Mouse (Mus musculus): ENCODE measurements around the gene Agpat4. TPM values are rescaled to one million over a fixed set of nuclear protein-coding genes. Genes with fewer than 3 reads are reported as not detected.

Agpat4 gene
- polyA plus RNA-seq, 1 experiment = 35.2 TPM

DNA sequence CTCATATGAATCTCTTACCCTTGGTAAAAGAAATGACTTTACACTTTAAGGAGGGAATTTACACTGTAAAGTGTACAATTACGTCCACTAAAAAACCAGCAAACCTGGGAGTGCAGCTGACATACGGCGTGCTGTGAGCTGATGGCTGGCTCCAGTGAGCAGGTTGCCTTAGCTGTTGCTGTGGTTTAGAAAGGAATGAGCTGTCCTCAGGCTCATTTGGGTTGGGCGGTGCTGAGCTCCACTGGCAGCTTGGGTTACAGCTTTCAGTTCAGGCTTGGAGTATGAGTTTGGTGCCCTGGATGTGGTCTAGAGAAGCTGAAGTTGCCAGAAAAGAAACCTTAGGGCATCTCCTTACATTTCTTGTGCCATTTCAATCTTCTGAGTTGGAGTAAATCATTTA lies 44.3 kb downstream of the Agpat4 start:
- TF ChIP-seq CTCF (IDR thresholded peaks at IDR 0.05; ENCODE audit: borderline replicate concordance, extremely low read depth, insufficient read depth, insufficient read length) (no peak), POLR2A (IDR thresholded peaks at IDR 0.05; ENCODE audit: borderline replicate concordance, extremely low read depth, insufficient read depth, insufficient read length, poor library complexity, severe bottlenecking) (no peak)
- peak; percentile 29 for DNase-seq (ENCODE audit: low read depth)

- TF ChIP-seq CTCF (IDR thresholded peaks at IDR 0.05; ENCODE audit: borderline replicate concordance, extremely low read depth, insufficient read depth, insufficient read length) (no peak), POLR2A (IDR thresholded peaks at IDR 0.05; ENCODE audit: borderline replicate concordance, extremely low read depth, insufficient read depth, insufficient read length, poor library complexity, severe bottlenecking) (no peak)
- peak; percentile 68 for DNase-seq (ENCODE audit: low read depth)
These were observed 44.9 kb downstream of the Agpat4 start for GRCm38 (mm10) chr17:12163403-12163802.

- peak; percentile 24 for DNase-seq (ENCODE audit: low read depth)
- TF ChIP-seq CTCF (IDR thresholded peaks at IDR 0.05; ENCODE audit: borderline replicate concordance, extremely low read depth, insufficient read depth, insufficient read length) = no peak
- no peak for TF ChIP-seq POLR2A (IDR thresholded peaks at IDR 0.05; ENCODE audit: borderline replicate concordance, extremely low read depth, insufficient read depth, insufficient read length, poor library complexity, severe bottlenecking)
These were observed 45.4 kb downstream of the Agpat4 start for GRCm38 (mm10) chr17:12163903-12164302.

GRCm38 (mm10) chr17:12164507-12164906 lies 46.0 kb downstream of the Agpat4 start:
- TF ChIP-seq CTCF (IDR thresholded peaks at IDR 0.05; ENCODE audit: borderline replicate concordance, extremely low read depth, insufficient read depth, insufficient read length) (no peak), POLR2A (IDR thresholded peaks at IDR 0.05; ENCODE audit: borderline replicate concordance, extremely low read depth, insufficient read depth, insufficient read length, poor library complexity, severe bottlenecking) (no peak)
- DNase-seq (ENCODE audit: low read depth) = no peak

DNA sequence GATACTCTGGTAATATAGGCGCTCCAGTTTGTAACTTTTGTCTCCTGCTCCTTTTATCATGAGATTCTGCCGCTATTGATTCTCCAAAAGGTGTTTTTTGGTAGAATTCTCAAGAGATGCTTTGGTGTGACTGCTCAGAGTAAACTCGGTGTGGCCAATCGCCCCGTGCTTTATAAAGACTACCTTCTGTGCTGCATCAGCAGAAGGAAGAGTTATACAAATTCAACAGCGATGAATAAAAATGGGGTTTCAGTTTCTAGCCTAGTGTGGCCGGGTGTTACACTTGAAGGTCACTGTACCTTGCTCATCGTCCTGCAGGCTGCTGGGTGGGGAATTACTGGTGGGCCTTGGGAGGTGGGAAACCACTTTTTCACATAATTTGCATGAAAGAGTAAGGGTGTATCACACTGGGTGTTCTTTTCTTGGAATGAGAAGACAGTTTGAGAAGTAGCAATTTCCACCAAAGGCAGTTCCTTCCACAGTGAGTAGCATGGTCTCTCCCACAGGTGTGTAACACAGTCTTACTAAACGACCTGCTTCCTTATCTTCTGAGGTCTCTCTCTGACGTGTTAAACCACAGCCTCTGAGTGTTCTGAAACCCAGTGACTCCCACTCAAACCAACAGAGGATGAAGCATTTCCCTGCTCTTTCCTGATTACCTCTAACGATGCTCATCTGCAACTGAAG lies 46.6 kb downstream of the Agpat4 start:
- DNase-seq (ENCODE audit: low read depth) = no peak
- TF ChIP-seq CTCF (IDR thresholded peaks at IDR 0.05; ENCODE audit: borderline replicate concordance, extremely low read depth, insufficient read depth, insufficient read length) = no peak
- no peak for TF ChIP-seq POLR2A (IDR thresholded peaks at IDR 0.05; ENCODE audit: borderline replicate concordance, extremely low read depth, insufficient read depth, insufficient read length, poor library complexity, severe bottlenecking)

DNA sequence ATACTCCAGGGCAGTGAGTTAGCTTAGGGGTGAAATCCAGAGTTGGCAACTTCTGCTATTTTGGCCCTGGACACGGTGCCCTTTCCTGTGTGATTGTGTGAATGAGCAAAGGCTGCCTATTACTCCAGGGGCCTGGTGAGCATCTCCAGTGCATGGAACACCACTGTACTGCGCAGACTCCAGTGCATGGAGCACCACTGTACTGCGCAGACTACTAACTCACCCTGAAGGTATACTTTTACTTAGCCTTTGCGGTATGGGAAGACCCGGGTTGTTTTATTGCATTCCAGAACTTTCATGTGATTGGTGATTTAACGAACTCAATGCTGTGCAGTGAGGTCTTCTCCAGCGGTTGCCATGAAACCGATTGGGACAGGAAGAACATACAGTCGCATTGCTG lies 47.2 kb downstream of the Agpat4 start:
- TF ChIP-seq POLR2A (IDR thresholded peaks at IDR 0.05; ENCODE audit: borderline replicate concordance, extremely low read depth, insufficient read depth, insufficient read length, poor library complexity, severe bottlenecking) (no peak), CTCF (IDR thresholded peaks at IDR 0.05; ENCODE audit: borderline replicate concordance, extremely low read depth, insufficient read depth, insufficient read length) (no peak)
- DNase-seq (ENCODE audit: low read depth) = no peak

DNA sequence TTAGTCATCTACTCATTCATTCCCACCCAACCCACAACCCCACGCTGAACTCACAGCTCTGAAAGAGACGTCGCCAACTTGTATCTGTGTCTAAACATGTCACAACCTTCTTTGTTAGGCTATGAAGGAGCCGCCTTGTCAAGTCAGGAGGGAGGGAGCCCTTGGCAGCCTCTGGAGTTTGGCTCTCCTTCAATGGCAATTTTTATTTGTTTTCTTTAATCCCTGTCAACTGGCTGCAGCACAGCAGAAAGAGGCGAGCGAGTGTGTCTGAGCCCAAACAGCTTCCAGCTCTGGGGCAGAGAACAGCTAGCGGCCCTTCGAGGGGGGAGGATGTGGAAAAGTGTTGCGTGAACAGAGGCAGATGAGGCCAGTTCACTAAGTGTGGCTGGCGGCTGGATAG lies 50.0 kb downstream of the Agpat4 start:
- DNase-seq (ENCODE audit: low read depth) = peak; percentile 95
- TF ChIP-seq POLR2A (IDR thresholded peaks at IDR 0.05; ENCODE audit: borderline replicate concordance, extremely low read depth, insufficient read depth, insufficient read length, poor library complexity, severe bottlenecking) (no peak), CTCF (IDR thresholded peaks at IDR 0.05; ENCODE audit: borderline replicate concordance, extremely low read depth, insufficient read depth, insufficient read length) (no peak)

DNA sequence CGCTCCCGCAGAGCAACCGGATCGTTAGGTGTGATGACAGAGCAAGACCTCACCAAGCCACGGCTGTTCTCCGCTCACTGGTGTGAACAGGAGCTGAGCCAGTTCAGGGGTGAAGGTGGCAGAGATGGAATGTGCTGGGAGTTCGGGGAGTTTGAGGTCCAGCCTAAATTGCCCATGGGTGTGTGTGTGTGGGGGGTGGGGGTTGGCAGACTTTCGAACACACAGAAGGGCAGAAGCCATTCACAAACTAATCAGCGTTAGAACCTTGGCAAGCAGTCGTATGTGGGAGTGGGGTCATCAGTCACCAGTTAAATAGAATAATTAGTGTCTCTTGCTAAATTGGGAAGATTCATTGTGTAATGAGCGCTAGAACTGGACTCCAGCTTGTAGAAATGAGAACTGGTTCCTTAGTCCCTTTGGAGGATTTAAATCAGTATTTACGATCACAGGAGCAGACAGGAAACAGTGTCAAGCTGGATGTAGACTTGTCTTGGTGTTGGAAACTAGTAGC lies 50.9 kb downstream of the Agpat4 start:
- no peak for TF ChIP-seq POLR2A (IDR thresholded peaks at IDR 0.05; ENCODE audit: borderline replicate concordance, extremely low read depth, insufficient read depth, insufficient read length, poor library complexity, severe bottlenecking)
- TF ChIP-seq CTCF (IDR thresholded peaks at IDR 0.05; ENCODE audit: borderline replicate concordance, extremely low read depth, insufficient read depth, insufficient read length) = no peak
- DNase-seq (ENCODE audit: low read depth) = peak; percentile 42

DNA sequence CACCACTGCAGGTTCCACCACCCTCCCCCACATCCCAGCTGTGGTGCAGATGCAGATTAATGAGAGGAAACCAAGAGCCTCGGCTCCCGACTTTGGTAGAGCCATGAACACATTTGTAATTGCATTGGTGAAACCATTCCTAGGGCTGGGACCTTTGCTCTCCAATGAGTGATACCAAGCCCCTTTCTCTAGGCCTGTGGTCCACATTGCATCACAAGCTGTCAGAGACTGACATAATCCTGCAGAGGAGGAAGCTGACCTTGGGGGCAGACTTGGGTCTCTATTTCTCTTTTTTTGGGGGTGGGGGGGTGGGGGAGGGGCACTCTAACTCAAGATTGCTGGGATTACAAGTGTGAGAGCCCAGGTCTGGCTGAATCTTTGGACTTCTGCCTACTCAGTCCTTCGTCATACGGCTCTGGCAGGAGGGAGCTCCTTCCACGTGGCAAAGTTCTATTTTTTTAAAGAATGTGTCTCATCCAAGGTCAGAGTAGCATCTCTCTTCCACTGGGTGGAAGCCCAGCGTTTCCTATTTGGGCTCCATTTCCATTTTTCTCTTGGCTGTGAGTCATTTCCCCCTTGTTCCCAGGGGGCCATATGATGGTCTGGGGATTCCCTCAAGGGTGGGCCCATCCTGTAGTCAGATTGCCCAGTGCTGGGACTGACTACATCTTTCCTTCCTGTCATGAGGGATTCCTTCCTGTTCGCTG lies 52.4 kb downstream of the Agpat4 start:
- DNase-seq (ENCODE audit: low read depth) = no peak
- no peak for TF ChIP-seq CTCF (IDR thresholded peaks at IDR 0.05; ENCODE audit: borderline replicate concordance, extremely low read depth, insufficient read depth, insufficient read length)
- TF ChIP-seq POLR2A (IDR thresholded peaks at IDR 0.05; ENCODE audit: borderline replicate concordance, extremely low read depth, insufficient read depth, insufficient read length, poor library complexity, severe bottlenecking) = no peak

GRCm38 (mm10) chr17:12171666-12172065 lies 53.2 kb downstream of the Agpat4 start:
- no peak for TF ChIP-seq CTCF (IDR thresholded peaks at IDR 0.05; ENCODE audit: borderline replicate concordance, extremely low read depth, insufficient read depth, insufficient read length)
- no peak for TF ChIP-seq POLR2A (IDR thresholded peaks at IDR 0.05; ENCODE audit: borderline replicate concordance, extremely low read depth, insufficient read depth, insufficient read length, poor library complexity, severe bottlenecking)
- DNase-seq (ENCODE audit: low read depth) = no peak

- no peak for TF ChIP-seq CTCF (IDR thresholded peaks at IDR 0.05; ENCODE audit: borderline replicate concordance, extremely low read depth, insufficient read depth, insufficient read length)
- no peak for TF ChIP-seq POLR2A (IDR thresholded peaks at IDR 0.05; ENCODE audit: borderline replicate concordance, extremely low read depth, insufficient read depth, insufficient read length, poor library complexity, severe bottlenecking)
- DNase-seq (ENCODE audit: low read depth) = no peak
These were observed 55.7 kb downstream of the Agpat4 start for GRCm38 (mm10) chr17:12174221-12174620.

All from brain, embryonic 14.5 days (tissue).